In genomic region chr1:191353836-191354235, GRCm38 (mm10) we compare ENCODE assay signal across 10 mouse cellular contexts.
"Had no signal": no experiment of that assay in that cellular context is flagged by ENCODE, and none has a peak within 500 bp of the region (broad histone marks: within the 10 kb centered on the region; RNA-seq: fewer than 3 reads in every experiment).

No protein-coding gene starts in this region.

- H3K4me1 ChIP-seq: midbrain, embryonic 12.5 days had no signal

- ATAC-seq: liver, embryonic 12.5 days; midbrain, embryonic 16.5 days had no signal

- H3K27me3 ChIP-seq: limb, embryonic 13.5 days; liver, embryonic 12.5 days; midbrain, embryonic 12.5 days; neural tube, embryonic 13.5 days had no signal

- H3K4me3 ChIP-seq: limb, embryonic 13.5 days; liver, embryonic 12.5 days; midbrain, embryonic 12.5 days; neural tube, embryonic 13.5 days had no signal

- H3K9ac ChIP-seq: limb, embryonic 13.5 days; liver, embryonic 12.5 days; lung, embryonic 14.5 days; midbrain, embryonic 12.5 days; neural tube, embryonic 13.5 days had no signal

- H3K27ac ChIP-seq: liver, embryonic 12.5 days; midbrain, embryonic 12.5 days; neural tube, embryonic 13.5 days had no signal

- H3K4me2 ChIP-seq: limb, embryonic 13.5 days; liver, embryonic 12.5 days; lung, embryonic 14.5 days; midbrain, embryonic 12.5 days; neural tube, embryonic 13.5 days had no signal

- H3K9me3 ChIP-seq: limb, embryonic 13.5 days; liver, embryonic 12.5 days; midbrain, embryonic 12.5 days; neural tube, embryonic 13.5 days had no signal

- DNase-seq: kidney, postnatal 10 days; kidney, postnatal 4 days; lung, embryonic 14.5 days; lung, postnatal 14 days; right cerebral cortex, postnatal 25 days had no signal
